Mouse (Mus musculus) E14TG2a.4 (cell line): ENCODE results near the gene Osbp2.

Source experiments
- CTCF ChIP-seq: conservative IDR thresholded peaks from 2 replicates; pipeline ENCODE4 v1.5.1; 2014; ENCODE audit warnings: low read length
- NANOG ChIP-seq: IDR thresholded peaks from 2 replicates; pipeline ENCODE4 v1.6.1; 2014; ENCODE audit warnings: borderline replicate concordance, low read length, mixed read lengths
- POU5F1 ChIP-seq: IDR thresholded peaks from 2 replicates; pipeline ENCODE4 v1.6.1; 2014; ENCODE audit warnings: low read length, borderline replicate concordance

DNA sequence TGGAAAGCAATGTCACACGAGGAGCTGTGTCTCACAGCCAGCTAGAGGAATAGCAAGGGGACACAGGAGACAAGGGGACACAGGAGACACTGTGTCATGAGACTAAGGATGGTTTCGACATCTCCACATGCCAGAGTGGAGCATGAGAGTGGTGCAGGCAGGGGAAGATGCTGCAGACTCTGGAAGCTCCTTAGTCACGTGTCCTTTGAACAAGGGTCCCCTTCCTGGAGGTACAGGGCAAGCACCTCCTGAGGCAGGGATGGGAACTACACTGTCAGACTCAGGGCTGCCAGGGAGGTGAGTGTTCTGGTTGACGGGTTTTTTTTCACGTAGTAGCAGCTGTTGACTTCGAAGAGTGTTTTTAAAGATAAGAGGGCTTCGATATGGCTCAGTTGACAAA lies 113.9 kb downstream of the Osbp2 start:
- TF ChIP-seq CTCF (peak; percentile 44), POU5F1 (no peak), NANOG (no peak)
